Mouse (Mus musculus) stomach, postnatal 0 days (tissue): ENCODE results near the gene Nrip1.

Source experiments
- CTCF ChIP-seq: IDR thresholded peaks from 2 replicates; pipeline ENCODE4 v1.5.1; 2016; ENCODE audit warnings: antibody characterized with exemption, low read depth, mild to moderate bottlenecking, moderate library complexity
- EP300 ChIP-seq: optimal IDR thresholded peaks from 2 replicates; pipeline ENCODE3; 2016; ENCODE audit warnings: antibody characterized with exemption

- TF ChIP-seq CTCF: no peak
- no peak for TF ChIP-seq EP300
Observed at GRCm38 (mm10) chr16:76291366-76291765, 82.3 kb downstream of the Nrip1 start.
